Mouse (Mus musculus): ENCODE results near the gene Wdr31.
A peak's percentile ranks its signal among the peaks of the same experiment; 100 is the strongest.
"Not testable (repeated sequence)": the region's sequence is repeated elsewhere in the genome, so short reads cannot be mapped to it uniquely, and the experiment has no call there.

Gene Wdr31

DNA sequence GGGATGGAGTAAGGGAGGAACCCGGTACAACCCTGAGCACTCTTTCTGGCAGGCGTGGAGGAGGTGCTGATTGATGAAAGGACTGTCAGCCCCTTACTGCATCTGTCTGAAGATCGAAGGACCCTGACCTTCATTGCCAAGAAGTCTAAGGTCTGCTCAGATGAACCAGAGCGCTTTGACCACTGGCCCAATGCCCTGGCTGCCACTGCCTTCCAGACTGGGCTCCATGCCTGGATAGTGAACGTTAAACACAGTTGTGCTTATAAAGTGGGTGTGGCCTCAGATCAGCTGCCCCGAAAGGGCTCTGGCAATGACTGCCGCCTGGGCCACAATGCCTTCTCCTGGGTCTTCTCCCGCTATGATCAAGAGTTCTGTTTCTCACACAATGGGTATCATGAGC, 25.2 kb upstream of the Wdr31 start:
- DNase-seq (ENCODE audit: low spot score), result no peak

GRCm38 (mm10) chr4:62494230-62494629, 23.5 kb upstream of the Wdr31 start:
- DNase-seq (ENCODE audit: low spot score), result no peak

- DNase-seq (ENCODE audit: low spot score), result no peak
Measured at GRCm38 (mm10) chr4:62492682-62493081, 22.0 kb upstream of the Wdr31 start.

GRCm38 (mm10) chr4:62487914-62488313, 17.2 kb upstream of the Wdr31 start:
- DNase-seq (ENCODE audit: low spot score), result no peak

DNA sequence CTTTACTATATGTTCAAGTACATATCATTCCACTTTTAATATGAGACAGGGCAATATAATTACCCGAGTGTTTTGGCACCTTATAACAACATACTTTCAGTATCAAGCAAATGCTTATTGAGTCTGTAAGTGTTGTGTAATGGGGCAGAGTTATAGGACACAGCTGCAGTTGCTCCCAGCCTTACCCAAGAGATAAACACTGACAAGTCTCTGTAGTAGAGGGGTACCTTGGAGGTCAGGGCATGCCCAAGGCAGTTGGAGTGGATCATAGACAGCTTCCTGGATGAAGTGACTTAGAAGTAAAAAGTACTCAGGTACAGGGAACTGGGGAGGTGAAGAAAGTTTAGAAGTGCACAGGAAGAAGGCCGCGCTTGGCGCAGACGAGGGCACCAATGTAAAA, 16.5 kb upstream of the Wdr31 start:
- no peak for DNase-seq (ENCODE audit: low spot score)

- no peak for DNase-seq (ENCODE audit: low spot score)
Measured at GRCm38 (mm10) chr4:62486162-62486696, 15.5 kb upstream of the Wdr31 start.

DNA sequence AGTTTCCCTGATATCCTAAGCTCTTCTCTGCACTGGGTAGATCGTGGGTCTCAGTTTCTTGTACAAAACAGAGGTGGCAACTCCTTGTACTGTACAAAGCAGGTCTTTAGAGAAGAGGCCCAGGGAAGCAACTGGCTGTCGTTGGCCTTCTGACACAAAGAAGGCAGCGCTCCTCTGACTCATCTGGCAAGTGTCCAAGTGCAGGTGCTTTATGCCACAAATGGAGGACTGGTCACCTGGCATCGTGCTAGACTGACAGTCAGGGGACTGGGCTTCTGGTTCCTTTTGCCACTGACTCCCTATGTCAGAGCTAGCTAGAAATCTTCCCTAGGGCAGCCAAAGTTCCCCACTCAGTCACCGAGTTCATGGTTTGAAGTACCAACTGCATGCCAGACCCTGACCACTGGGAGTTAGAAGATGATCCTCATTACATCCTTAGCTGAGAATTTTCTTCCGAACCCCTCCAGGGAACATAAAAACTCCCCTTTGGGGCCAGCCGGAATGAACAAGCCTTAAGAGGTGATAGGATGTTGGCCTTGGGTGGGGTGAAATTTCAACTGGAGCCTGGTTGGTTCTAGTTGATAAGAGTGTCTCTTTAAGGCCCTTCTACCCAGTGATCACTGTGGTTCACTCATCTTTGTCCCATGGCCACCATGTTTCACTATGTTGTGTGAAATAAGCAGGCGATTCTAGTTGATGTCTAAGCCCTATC, 14.9 kb upstream of the Wdr31 start:
- peak; percentile 73 for DNase-seq (ENCODE audit: low spot score)

- no peak for DNase-seq (ENCODE audit: low spot score)
Measured at GRCm38 (mm10) chr4:62484928-62485327, 14.2 kb upstream of the Wdr31 start.

GRCm38 (mm10) chr4:62480709-62481605, 10.3 kb upstream of the Wdr31 start:
- DNase-seq (ENCODE audit: low spot score), result no peak

- DNase-seq (ENCODE audit: low spot score), result peak; percentile 79
Measured at GRCm38 (mm10) chr4:62479937-62480708, 9.4 kb upstream of the Wdr31 start, which contains the start of gene Bspry. Gene Bspry, plus strand, starts transcription at chr4:62480053.

- DNase-seq (ENCODE audit: low spot score), result not testable (repeated sequence)
Measured at GRCm38 (mm10) chr4:62479593-62479936, 8.9 kb upstream of the Wdr31 start.

- no peak for DNase-seq (ENCODE audit: low spot score)
Measured at GRCm38 (mm10) chr4:62477542-62478244, 7.0 kb upstream of the Wdr31 start.

DNA sequence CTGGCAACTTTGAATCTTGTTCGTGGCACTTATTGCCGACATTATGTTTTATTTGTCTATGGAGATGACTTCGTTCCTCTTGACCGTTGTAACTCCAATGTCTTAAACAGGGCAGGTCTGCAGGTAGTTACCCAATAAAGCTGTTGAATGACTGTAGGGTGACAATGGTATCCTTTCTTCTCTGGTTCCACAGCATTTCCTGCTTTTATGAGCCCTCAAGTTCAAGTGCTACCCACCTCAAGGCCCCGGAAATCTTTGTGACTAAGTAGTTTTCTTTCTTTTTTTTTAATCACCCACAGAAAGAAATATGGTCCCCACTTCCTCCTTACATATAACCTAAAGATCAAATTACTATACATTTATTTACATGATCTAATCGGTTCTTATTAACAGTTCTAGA, 5.1 kb upstream of the Wdr31 start:
- no peak for DNase-seq (ENCODE audit: low spot score)

- DNase-seq (ENCODE audit: low spot score), result no peak
Measured at GRCm38 (mm10) chr4:62475131-62475530, 4.4 kb upstream of the Wdr31 start.

- DNase-seq (ENCODE audit: low spot score), result no peak
Measured at GRCm38 (mm10) chr4:62472071-62472470, 1.4 kb upstream of the Wdr31 start.

- DNase-seq (ENCODE audit: low spot score), result no peak
Measured at GRCm38 (mm10) chr4:62468158-62468557, 2.5 kb downstream of the Wdr31 start.

- DNase-seq (ENCODE audit: low spot score), result no peak
Measured at GRCm38 (mm10) chr4:62463124-62463523, 7.6 kb downstream of the Wdr31 start.

GRCm38 (mm10) chr4:62460348-62460747, 10.3 kb downstream of the Wdr31 start:
- DNase-seq (ENCODE audit: low spot score), result no peak

GRCm38 (mm10) chr4:62459081-62459480, 11.6 kb downstream of the Wdr31 start:
- DNase-seq (ENCODE audit: low spot score), result no peak

DNA sequence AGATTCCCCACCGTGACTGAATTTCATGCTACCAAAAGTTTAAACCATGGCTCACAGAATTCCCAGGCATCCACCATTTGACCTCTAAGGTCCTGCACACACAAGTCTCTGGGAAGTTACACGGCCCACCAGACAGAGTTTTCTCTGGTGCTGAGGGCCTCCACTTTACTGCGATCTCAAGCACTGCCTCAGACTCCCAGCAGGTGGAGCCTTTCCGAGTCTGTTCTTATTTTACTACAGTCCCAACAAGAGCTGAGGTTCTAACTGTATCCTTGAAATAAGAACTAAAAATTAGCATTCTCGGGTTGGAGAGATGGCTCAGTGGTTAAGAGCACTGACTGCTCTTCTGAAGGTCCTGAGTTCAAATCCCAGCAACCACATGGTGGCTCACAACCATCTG, 15.7 kb downstream of the Wdr31 start:
- DNase-seq (ENCODE audit: low spot score), result peak; percentile 42

DNA sequence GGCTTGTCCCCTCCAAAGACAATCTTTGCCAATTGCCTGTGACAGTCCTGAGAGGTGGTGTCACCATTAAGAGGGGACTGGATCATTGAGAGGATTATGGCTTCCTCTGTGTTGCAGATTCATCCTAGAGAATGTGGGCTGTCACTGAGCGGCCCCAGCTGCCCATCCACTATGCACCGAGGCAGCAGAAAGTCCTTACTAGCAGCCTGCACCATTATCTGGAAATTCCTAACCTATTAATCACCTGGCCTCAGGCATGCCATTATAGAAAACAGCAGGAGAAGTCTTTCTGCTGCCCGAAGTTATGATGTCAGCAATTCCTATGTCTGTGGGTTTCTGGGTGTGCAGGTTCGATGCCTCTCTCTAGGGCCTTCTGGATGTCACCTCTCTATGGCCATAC, 29.7 kb downstream of the Wdr31 start:
- DNase-seq (ENCODE audit: low spot score), result no peak

GRCm38 (mm10) chr4:62440544-62440943, 30.2 kb downstream of the Wdr31 start:
- no peak for DNase-seq (ENCODE audit: low spot score)
